Mouse (Mus musculus) erythroblast, embryonic 14.5 days (primary cell): ENCODE data around the gene Lysmd1.

Source experiments
- GATA1 ChIP-seq: IDR thresholded peaks from 2 replicates; pipeline ENCODE4 v1.6.1; 2012; ENCODE audit warnings: low read length, inconsistent platforms, mixed read lengths
- TAL1 ChIP-seq: IDR thresholded peaks from 3 replicates; pipeline ENCODE4 v1.6.1; 2012; ENCODE audit warnings: low read length, inconsistent platforms, mixed read lengths

GRCm38 (mm10) chr3:95173256-95173949 lies 39.5 kb downstream of the Lysmd1 start:
- TF ChIP-seq TAL1 (no peak), GATA1 (no peak)
